In genomic region chr8:70083285-70083684, GRCm38 (mm10) we compare ENCODE assay signal across 8 mouse cellular contexts. TPM values are rescaled to one million over a fixed set of nuclear protein-coding genes. Genes with fewer than 3 reads are reported as not detected.
DNase-seq lines count a peak whose midpoint lies in the region; ATAC-seq and TF ChIP-seq lines count a peak whose summit lies in the region.

TSS of gene Hapln4 (plus strand) at chr8:70083457.

- peak; percentile 31 for DNase-seq in gastrocnemius, postnatal 10 days
- no peak for DNase-seq in gastrocnemius, postnatal 14 days
- DNase-seq in forebrain, embryonic 14.5 days (ENCODE audit: low spot score), result peak; percentile 63
- peak; percentile 67 for DNase-seq in kidney, adult 2 months
- no peak for DNase-seq in thymus, postnatal 0 days (ENCODE audit: low spot score)

- no peaks in the 10 kb centered on the region for H3K4me1 ChIP-seq in brown adipose tissue, adult 24 weeks (ENCODE audit: control insufficient read depth, insufficient read depth, insufficient read length, low read length)
- peaks cover 6% of the 10 kb centered on the region for H3K4me1 ChIP-seq in forebrain, embryonic 14.5 days (ENCODE audit: control insufficient read depth, insufficient read depth, low read length)
- no peaks in the 10 kb centered on the region for H3K4me1 ChIP-seq in kidney, adult 2 months (ENCODE audit: control insufficient read depth, insufficient read depth, low read length)
- H3K4me1 ChIP-seq in limb, embryonic 15.5 days, result peaks cover 26% of the 10 kb centered on the region
- peaks cover 25% of the 10 kb centered on the region for H3K4me1 ChIP-seq in midbrain, embryonic 16.5 days (ENCODE audit: control insufficient read depth, insufficient read depth, low read length)

- H3K27ac ChIP-seq in brown adipose tissue, adult 24 weeks (replicated peaks; ENCODE audit: low read depth, low read length), result no peak within 1 kb of the TSS
- no peak within 1 kb of the TSS for H3K27ac ChIP-seq in forebrain, embryonic 14.5 days (ENCODE audit: low read depth, low read length)
- H3K27ac ChIP-seq in kidney, adult 2 months (ENCODE audit: insufficient read depth, low read depth, low read length), result no peak within 1 kb of the TSS
- H3K27ac ChIP-seq in limb, embryonic 15.5 days, result no peak within 1 kb of the TSS
- no peak within 1 kb of the TSS for H3K27ac ChIP-seq in midbrain, embryonic 16.5 days (ENCODE audit: low read length)

- peak within 1 kb of the TSS; percentile 36 for H3K9ac ChIP-seq in forebrain, embryonic 14.5 days (ENCODE audit: low read length)
- H3K9ac ChIP-seq in limb, embryonic 15.5 days, result no peak within 1 kb of the TSS
- H3K9ac ChIP-seq in midbrain, embryonic 16.5 days (ENCODE audit: low read depth, low read length), result peak within 1 kb of the TSS; percentile 51

- under 1% methylated on average over 26 of the region's 26 CpGs for WGBS in forebrain, embryonic 14.5 days
- under 1% methylated on average over 26 of the region's 26 CpGs for WGBS in kidney, adult 2 months
- under 1% methylated on average over 26 of the region's 26 CpGs for WGBS in limb, embryonic 15.5 days
- WGBS in midbrain, embryonic 16.5 days, result under 1% methylated on average over 21 of the region's 26 CpGs

- no peaks in the 10 kb centered on the region for H3K36me3 ChIP-seq in forebrain, embryonic 14.5 days (ENCODE audit: control insufficient read depth, insufficient read depth, low read length)
- H3K36me3 ChIP-seq in kidney, adult 2 months (ENCODE audit: control insufficient read depth, insufficient read depth, low read length), result no peaks in the 10 kb centered on the region
- H3K36me3 ChIP-seq in limb, embryonic 15.5 days, result 0 out of 2 replicates have a peak, but pooled peaks cover 2% of the 10 kb centered on the region
- no peaks in the 10 kb centered on the region for H3K36me3 ChIP-seq in midbrain, embryonic 16.5 days (ENCODE audit: control insufficient read depth, insufficient read depth, low read length)

- peak within 1 kb of the TSS; percentile 50 for H3K4me3 ChIP-seq in brown adipose tissue, adult 24 weeks (ENCODE audit: insufficient read depth, low read depth, low read length)
- H3K4me3 ChIP-seq in forebrain, embryonic 14.5 days (ENCODE audit: low read depth, low read length), result peak within 1 kb of the TSS; percentile 31
- H3K4me3 ChIP-seq in kidney, adult 2 months (ENCODE audit: insufficient read depth, low read depth, low read length), result no peak within 1 kb of the TSS
- H3K4me3 ChIP-seq in limb, embryonic 15.5 days, result peak within 1 kb of the TSS; percentile 40
- H3K4me3 ChIP-seq in midbrain, embryonic 16.5 days (ENCODE audit: low read depth, low read length), result peak within 1 kb of the TSS; percentile 44

- H3K9me3 ChIP-seq in forebrain, embryonic 14.5 days (replicated peaks; ENCODE audit: control insufficient read depth, low read length), result no peaks in the 10 kb centered on the region
- H3K9me3 ChIP-seq in limb, embryonic 15.5 days, result no peaks in the 10 kb centered on the region
- H3K9me3 ChIP-seq in midbrain, embryonic 16.5 days (replicated peaks; ENCODE audit: control insufficient read depth, low read length, poor library complexity, severe bottlenecking), result no peaks in the 10 kb centered on the region

- peak within 1 kb of the TSS; percentile 68 for H3K4me2 ChIP-seq in forebrain, embryonic 14.5 days (ENCODE audit: low read length)
- peak within 1 kb of the TSS; percentile 69 for H3K4me2 ChIP-seq in limb, embryonic 15.5 days
- H3K4me2 ChIP-seq in midbrain, embryonic 16.5 days (ENCODE audit: low read length), result peak within 1 kb of the TSS; percentile 88

- TF ChIP-seq POLR2A in kidney, adult 2 months (IDR thresholded peaks at IDR 0.05; ENCODE audit: low read depth, low read length), result no peak

- intact Hi-C loops in gastrocnemius, postnatal 14 days (cut with DNase I; ENCODE audit: low total_unique reads), result no loop called here

- H3K27me3 ChIP-seq in forebrain, embryonic 14.5 days (replicated peaks; ENCODE audit: control insufficient read depth, insufficient read depth, low read length), result peaks cover 57% of the 10 kb centered on the region
- H3K27me3 ChIP-seq in kidney, adult 2 months (replicated peaks; ENCODE audit: control insufficient read depth, insufficient read depth, low read length), result no peaks in the 10 kb centered on the region
- H3K27me3 ChIP-seq in limb, embryonic 15.5 days, result peaks cover 70% of the 10 kb centered on the region
- H3K27me3 ChIP-seq in midbrain, embryonic 16.5 days (ENCODE audit: control insufficient read depth, insufficient read depth, low read depth, low read length), result peaks cover 37% of the 10 kb centered on the region

- TF ChIP-seq CTCF in kidney, adult 2 months (conservative IDR thresholded peaks at IDR 0.05; ENCODE audit: insufficient read depth, insufficient read length, low read depth, low read length), result no peak

- ATAC-seq in forebrain, embryonic 14.5 days, result no peak
- ATAC-seq in limb, embryonic 15.5 days (ENCODE audit: insufficient number of reproducible peaks, low FRiP score, low TSS enrichment, low read depth), result no peak
- ATAC-seq in midbrain, embryonic 16.5 days, result no peak

RNA-seq across cellular contexts. Expression of gene Hapln4, which starts in this region (rescaled TPM):
- under 1 TPM; 0.07 to 0.36 TPM for total RNA-seq in gastrocnemius, postnatal 10 days (2021)
- under 1 TPM in 1 of 2 experiments, not detected in 1; 0.06 TPM for total RNA-seq in gastrocnemius, postnatal 14 days (2021)
- polyA plus RNA-seq in brown adipose tissue, adult 24 weeks (2012; ENCODE audit: insufficient read depth, insufficient read length, missing spikeins), result 0.63 and 4.7 TPM in 2 replicates
- polyA plus RNA-seq in forebrain, embryonic 14.5 days (2014; fragmentation: Nextera tagmentation; extraction: Ambion mirVana), result 0.19 and 0.28 TPM in 2 replicates
- polyA plus RNA-seq in kidney, adult 2 months (2012; rRNA removed), result 0.05 and 0.08 TPM in 2 replicates
- 0.19 and 0.24 TPM in 2 replicates for polyA plus RNA-seq in limb, embryonic 15.5 days (2015; fragmentation: Nextera tagmentation; extraction: Ambion mirVana)
- polyA plus RNA-seq in midbrain, embryonic 16.5 days (2015; fragmentation: Nextera tagmentation; extraction: Ambion mirVana), result 0.89 and 0.93 TPM in 2 replicates
- polyA plus RNA-seq in thymus, postnatal 0 days (2015; fragmentation: Nextera tagmentation; extraction: Ambion mirVana), result 0.07 TPM in 1 of 2 replicates, not detected in the other

Comparison
In these comparisons a context has a peak if more than half of its experiments do, and no peak if none do; other contexts are left out.
1. Peak in DNase-seq in gastrocnemius, postnatal 10 days; RNA of the gene not detected or under 1 TPM.
2. Peak in DNase-seq, H3K4me3 ChIP-seq, H3K9ac ChIP-seq and H3K4me2 ChIP-seq in forebrain, embryonic 14.5 days; RNA of the gene not detected or under 1 TPM.
3. Peak in DNase-seq in kidney, adult 2 months; RNA of the gene not detected or under 1 TPM.